Mouse (Mus musculus) liver, embryonic 14.5 days (tissue): ENCODE data around the gene Kcnma1.

ENCODE experiments used
- CTCF ChIP-seq: IDR thresholded peaks from 2 replicates; pipeline ENCODE4 v1.5.1; 2016; ENCODE audit warnings: antibody characterized with exemption, low read depth, control low read depth
- EP300 ChIP-seq: IDR thresholded peaks from 2 replicates; pipeline ENCODE4 v1.6.1; 2016; ENCODE audit warnings: antibody characterized with exemption, low read depth

GRCm38 (mm10) chr14:23602937-23603336, 411.4 kb downstream of the Kcnma1 start:
- TF ChIP-seq EP300 (no peak), CTCF (no peak)
